Mouse (Mus musculus): Measurements from ENCODE around the gene Ikbip.

DNA sequence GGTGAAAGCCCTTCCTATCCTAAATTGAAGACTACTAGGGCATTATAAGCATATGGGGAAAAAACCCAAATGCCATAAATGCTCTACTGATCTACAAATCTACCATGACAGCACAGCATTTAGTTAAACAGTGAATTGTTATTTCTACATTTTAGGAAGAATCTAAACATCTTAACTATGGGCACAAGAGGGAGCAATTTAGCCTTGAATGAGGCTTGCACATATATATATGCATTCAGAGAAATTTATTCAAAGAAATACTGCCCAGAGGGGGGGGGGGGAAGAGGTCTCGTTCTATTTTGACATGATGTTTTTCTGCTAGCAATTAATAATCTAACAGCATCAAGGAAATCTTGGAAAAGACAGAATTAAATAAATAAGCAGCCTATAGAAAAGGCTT is 11.0 kb upstream of the Ikbip start:
- TF ChIP-seq CTCF (IDR thresholded peaks at IDR 0.05; ENCODE audit: low read depth) (peak; percentile 32), EP300 (IDR thresholded peaks at IDR 0.05; ENCODE audit: low read depth) (no peak)

Data from heart, postnatal 0 days (tissue).